Mouse (Mus musculus) granulocyte monocyte progenitor cell, adult 5-6 weeks (primary cell): ENCODE results near the gene Vsnl1. TPM values are rescaled to one million over a fixed set of nuclear protein-coding genes. Genes with fewer than 3 reads are reported as not detected.

Source experiments
- ATAC-seq: replicated peaks from 2 replicates; pipeline ENCODE4 v1.8.0; 2016; ENCODE audit warnings: mild to moderate bottlenecking, moderate TSS enrichment, inconsistent platforms; ENCODE audit not compliant: poor library complexity, severe bottlenecking
- total RNA-seq, 2 experiments: library from RNA; stranded (forward) in 1 of 2; stranded (reverse) in 1 of 2; fragments of 200-712, 200-1000 nt in 1 of 2; fragments of >200 nt in 1 of 2; fragmentation: Nextera tagmentation in 1 of 2; gene quantifications; 2 replicates each; pipeline ENCODE4 v1.2.3; 2014 to 2017

The Vsnl1 gene
- total RNA-seq (2014; fragmentation: Nextera tagmentation): not detected in 2 replicates
- total RNA-seq (2017): not detected in 2 replicates

- ATAC-seq: no peak
Measured at GRCm38 (mm10) chr12:11436497-11437265, at the start of gene Vsnl1. Vsnl1 (minus strand) TSS chr12:11436613.

- ATAC-seq: no peak
Measured at GRCm38 (mm10) chr12:11456632-11457031, 20.2 kb upstream of the Vsnl1 start.

- peak; percentile 53 for ATAC-seq
Measured at GRCm38 (mm10) chr12:11456213-11456612, 19.8 kb upstream of the Vsnl1 start.

GRCm38 (mm10) chr12:11455549-11456194 is 19.3 kb upstream of the Vsnl1 start, which contains the start of gene Rad51ap2:
Rad51ap2 (plus strand) TSS chr12:11456079.
- peak; percentile 100 for ATAC-seq

GRCm38 (mm10) chr12:11454146-11454545 is 17.7 kb upstream of the Vsnl1 start:
- ATAC-seq: no peak

GRCm38 (mm10) chr12:11437907-11438447 is 1.6 kb upstream of the Vsnl1 start:
- ATAC-seq: no peak; the same call in 1 of the 2 replicates

- peak; percentile 62 for ATAC-seq
Measured at GRCm38 (mm10) chr12:11437266-11437906, 973 bp upstream of the Vsnl1 start.

GRCm38 (mm10) chr12:11436023-11436350 is 426 bp downstream of the Vsnl1 start:
- ATAC-seq: no peak

- no peak for ATAC-seq
Measured at GRCm38 (mm10) chr12:11435246-11436022, 979 bp downstream of the Vsnl1 start.

- no peak for ATAC-seq
Measured at GRCm38 (mm10) chr12:11434446-11434845, 2.0 kb downstream of the Vsnl1 start.

GRCm38 (mm10) chr12:11433716-11434115 is 2.7 kb downstream of the Vsnl1 start:
- ATAC-seq: no peak

- ATAC-seq: no peak
Measured at GRCm38 (mm10) chr12:11433126-11433525, 3.3 kb downstream of the Vsnl1 start.

GRCm38 (mm10) chr12:11427396-11427795 is 9.0 kb downstream of the Vsnl1 start:
- ATAC-seq: no peak

- no peak for ATAC-seq
Measured at GRCm38 (mm10) chr12:11418112-11418511, 18.3 kb downstream of the Vsnl1 start.

- no peak for ATAC-seq
Measured at GRCm38 (mm10) chr12:11407679-11408078, 28.7 kb downstream of the Vsnl1 start.

- ATAC-seq: no peak
Measured at GRCm38 (mm10) chr12:11398791-11399190, 37.6 kb downstream of the Vsnl1 start.

- no peak for ATAC-seq
Measured at GRCm38 (mm10) chr12:11397029-11397428, 39.4 kb downstream of the Vsnl1 start.

GRCm38 (mm10) chr12:11395470-11395869 is 40.9 kb downstream of the Vsnl1 start:
- ATAC-seq: no peak

- no peak for ATAC-seq
Measured at GRCm38 (mm10) chr12:11392525-11392924, 43.9 kb downstream of the Vsnl1 start.

- ATAC-seq: no peak
Measured at GRCm38 (mm10) chr12:11391244-11391949, 45.0 kb downstream of the Vsnl1 start.
